ENCODE assay signal across 8 mouse cellular contexts in the genomic region with DNA sequence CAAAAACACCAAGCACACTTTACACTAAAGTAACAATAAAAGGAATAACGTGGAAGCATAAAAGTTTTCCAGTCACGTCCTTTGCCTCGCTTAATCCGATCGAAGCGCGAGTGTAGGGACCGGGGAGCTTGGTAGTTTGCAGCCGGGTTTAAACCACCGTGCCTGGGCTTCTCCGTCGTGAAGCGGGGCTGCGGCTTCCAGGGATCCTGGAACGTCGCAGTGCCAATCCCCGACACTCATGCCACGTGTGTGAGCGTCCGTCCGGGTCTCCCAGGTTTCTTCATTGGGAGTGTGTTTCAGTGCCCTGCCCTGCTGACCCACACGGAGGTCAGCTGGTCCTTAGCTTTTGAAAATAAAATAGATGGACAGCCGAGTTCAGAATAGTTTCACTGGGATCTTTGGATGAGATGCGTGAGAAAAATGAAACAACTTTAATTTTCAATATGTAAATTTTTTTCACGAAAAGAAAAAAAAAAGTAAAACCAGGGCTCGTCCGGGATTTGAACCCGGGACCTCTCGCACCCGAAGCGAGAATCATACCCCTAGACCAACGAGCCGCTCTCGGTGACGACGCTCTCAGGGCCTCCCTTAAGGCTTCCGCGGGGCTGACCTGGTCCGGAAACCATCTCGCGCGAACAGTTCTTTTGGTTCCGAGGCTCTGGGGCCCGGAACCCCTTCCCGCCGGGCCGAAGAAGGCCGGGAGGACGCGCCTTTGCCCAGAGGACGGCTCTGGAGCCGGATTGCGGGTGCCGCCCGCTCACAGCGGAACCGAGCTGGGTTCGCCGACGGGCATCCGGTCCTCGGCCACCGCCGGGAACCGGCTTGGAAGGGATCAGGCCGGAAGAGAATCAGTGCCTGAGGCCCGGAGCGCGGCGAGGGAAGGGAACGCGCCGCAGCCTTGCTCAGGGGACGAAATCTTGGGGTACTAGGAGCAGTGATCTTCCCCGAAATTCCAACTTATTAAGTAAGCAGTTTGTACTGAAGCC. TPM values are rescaled to one million over a fixed set of nuclear protein-coding genes. Genes with fewer than 3 reads are reported as not detected.
DNase-seq lines count a peak whose midpoint lies in the region; ATAC-seq and TF ChIP-seq lines count a peak whose summit lies in the region.

No protein-coding gene starts in this region.

- ATAC-seq in cerebellum, adult (ENCODE audit: insufficient number of reproducible peaks, low FRiP score, low TSS enrichment): peak; percentile 85
- ATAC-seq in forebrain, embryonic 13.5 days: peak; percentile 82
- ATAC-seq in liver, embryonic 16.5 days (ENCODE audit: low read depth): peak; percentile 79
- ATAC-seq in neural tube, embryonic 12.5 days (ENCODE audit: low FRiP score, low read depth): peak; percentile 85
- ATAC-seq in stomach, postnatal 0 days (ENCODE audit: low FRiP score, low TSS enrichment): peak; percentile 86

- no peaks in the 10 kb centered on the region for H3K36me3 ChIP-seq in E14TG2a.4 (ENCODE audit: insufficient read depth, low read length)
- no peaks in the 10 kb centered on the region for H3K36me3 ChIP-seq in forebrain, embryonic 13.5 days (ENCODE audit: poor library complexity, severe bottlenecking)
- no peaks in the 10 kb centered on the region for H3K36me3 ChIP-seq in liver, embryonic 16.5 days (ENCODE audit: control insufficient read depth, insufficient read depth)
- H3K36me3 ChIP-seq in neural tube, embryonic 12.5 days: no peaks in the 10 kb centered on the region
- H3K36me3 ChIP-seq in stomach, postnatal 0 days (ENCODE audit: control insufficient read depth, insufficient read depth, low read length): no peaks in the 10 kb centered on the region

- peaks cover 4% of the 10 kb centered on the region for H3K4me1 ChIP-seq in E14TG2a.4 (replicated peaks; ENCODE audit: low read depth, low read length)
- H3K4me1 ChIP-seq in forebrain, embryonic 13.5 days: no peaks in the 10 kb centered on the region
- H3K4me1 ChIP-seq in liver, embryonic 16.5 days (ENCODE audit: control insufficient read depth, low read depth, low read length): peaks cover 9% of the 10 kb centered on the region
- no peaks in the 10 kb centered on the region for H3K4me1 ChIP-seq in neural tube, embryonic 12.5 days
- H3K4me1 ChIP-seq in stomach, postnatal 0 days (replicated peaks; ENCODE audit: control insufficient read depth, insufficient read depth): no peaks in the 10 kb centered on the region

- H3K4me3 ChIP-seq in E14TG2a.4 (replicated peaks; ENCODE audit: low read length): peak overlapping the region; percentile 93
- peak overlapping the region; percentile 78 for H3K4me3 ChIP-seq in forebrain, embryonic 13.5 days
- peak overlapping the region; percentile 92 for H3K4me3 ChIP-seq in liver, embryonic 16.5 days (ENCODE audit: low read depth, low read length)
- H3K4me3 ChIP-seq in neural tube, embryonic 12.5 days: peak overlapping the region; percentile 79
- peak overlapping the region; percentile 61 for H3K4me3 ChIP-seq in stomach, postnatal 0 days (ENCODE audit: low read depth, low read length)

- no peak for TF ChIP-seq CTCF in E14TG2a.4 (conservative IDR thresholded peaks at IDR 0.05; ENCODE audit: low read length)
- no peak for TF ChIP-seq CTCF in stomach, postnatal 0 days (IDR thresholded peaks at IDR 0.05; ENCODE audit: low read depth)

- WGBS in forebrain, embryonic 13.5 days: under 1% methylated on average over 75 of the region's 75 CpGs
- under 1% methylated on average over 75 of the region's 75 CpGs for WGBS in liver, embryonic 16.5 days (ENCODE audit: insufficient replicate concordance)
- under 1% methylated on average over 75 of the region's 75 CpGs for WGBS in neural tube, embryonic 12.5 days
- WGBS in stomach, postnatal 0 days: under 1% methylated on average over 75 of the region's 75 CpGs

- intact Hi-C loops in heart, postnatal 10 days (cut with DNase I): loop anchor here (2.0 to 5.0 kb wide), 3 partner anchors 57 to 180 kb away; a partner anchor contains a TSS

- H3K9ac ChIP-seq in forebrain, embryonic 13.5 days: peak overlapping the region; percentile 87
- H3K9ac ChIP-seq in liver, embryonic 16.5 days (ENCODE audit: low read depth, low read length): peak overlapping the region; percentile 85
- peak overlapping the region; percentile 86 for H3K9ac ChIP-seq in neural tube, embryonic 12.5 days
- peak overlapping the region; percentile 83 for H3K9ac ChIP-seq in stomach, postnatal 0 days (ENCODE audit: low read length)

- H3K27me3 ChIP-seq in E14TG2a.4 (ENCODE audit: insufficient read depth, low read length): peaks cover 3% of the 10 kb centered on the region; the same call in 1 of the 2 replicates
- H3K27me3 ChIP-seq in forebrain, embryonic 13.5 days: no peaks in the 10 kb centered on the region
- H3K27me3 ChIP-seq in liver, embryonic 16.5 days (ENCODE audit: control insufficient read depth, insufficient read depth, low read depth, low read length): no peaks in the 10 kb centered on the region
- no peaks in the 10 kb centered on the region for H3K27me3 ChIP-seq in neural tube, embryonic 12.5 days (replicated peaks)
- H3K27me3 ChIP-seq in stomach, postnatal 0 days (ENCODE audit: control insufficient read depth, insufficient read depth, low read length): no peaks in the 10 kb centered on the region

- H3K27ac ChIP-seq in forebrain, embryonic 13.5 days: peak overlapping the region; percentile 89
- H3K27ac ChIP-seq in liver, embryonic 16.5 days (ENCODE audit: low read length): peak overlapping the region; percentile 80
- H3K27ac ChIP-seq in neural tube, embryonic 12.5 days: peak overlapping the region; percentile 85
- H3K27ac ChIP-seq in stomach, postnatal 0 days (replicated peaks): peak overlapping the region; percentile 96

- peak overlapping the region; percentile 60 for H3K4me2 ChIP-seq in forebrain, embryonic 13.5 days
- H3K4me2 ChIP-seq in liver, embryonic 16.5 days (ENCODE audit: low read depth, low read length): peak overlapping the region; percentile 91
- peak overlapping the region; percentile 63 for H3K4me2 ChIP-seq in neural tube, embryonic 12.5 days (replicated peaks)
- peak overlapping the region; percentile 80 for H3K4me2 ChIP-seq in stomach, postnatal 0 days (replicated peaks; ENCODE audit: low read depth)

- no peaks in the 10 kb centered on the region for H3K9me3 ChIP-seq in E14TG2a.4 (ENCODE audit: low read length)
- H3K9me3 ChIP-seq in forebrain, embryonic 13.5 days (replicated peaks): no peaks in the 10 kb centered on the region
- H3K9me3 ChIP-seq in liver, embryonic 16.5 days (replicated peaks; ENCODE audit: control insufficient read depth, low read length): no peaks in the 10 kb centered on the region
- H3K9me3 ChIP-seq in neural tube, embryonic 12.5 days: no peaks in the 10 kb centered on the region
- no peaks in the 10 kb centered on the region for H3K9me3 ChIP-seq in stomach, postnatal 0 days (ENCODE audit: control insufficient read depth, low read length)

- no peak for TF ChIP-seq EP300 in stomach, postnatal 0 days (optimal IDR thresholded peaks at IDR 0.05)

- peak; percentile 92 to 95 for DNase-seq in heart, postnatal 10 days
- peak; percentile 92 to 93 for DNase-seq in kidney, postnatal 4 days
- peak; percentile 89 for DNase-seq in stomach, postnatal 0 days (ENCODE audit: low spot score)

RNA-seq across cellular contexts. Expression of a gene that starts 7.7 kb away (rescaled TPM):
- polyA plus RNA-seq in forebrain, embryonic 13.5 days (2015; fragmentation: Nextera tagmentation; extraction: Ambion mirVana): 127 and 131 TPM in 2 replicates
- total RNA-seq in heart, postnatal 10 days (2021): 10 to 100 TPM; 49.4 to 57.7 TPM
- polyA plus RNA-seq in liver, embryonic 16.5 days (2015; fragmentation: Nextera tagmentation; extraction: Ambion mirVana): 21.9 and 23.9 TPM in 2 replicates
- 140 and 147 TPM in 2 replicates for polyA plus RNA-seq in neural tube, embryonic 12.5 days (2016; fragmentation: Nextera tagmentation; extraction: Ambion mirVana)
- polyA plus RNA-seq in stomach, postnatal 0 days (2015; fragmentation: Nextera tagmentation; extraction: Ambion mirVana): 71.4 and 76.4 TPM in 2 replicates

Comparison
In these comparisons a context has a peak if more than half of its experiments do, and no peak if none do; other contexts are left out.
1. Peak in every context shown above with its lines: DNase-seq, ATAC-seq, H3K4me3 ChIP-seq and H3K27ac ChIP-seq.